Mouse (Mus musculus) brain, embryonic 18.5 days (tissue): ENCODE results near the gene Tatdn2.
"Not testable (repeated sequence)": the region's sequence is repeated elsewhere in the genome, so short reads cannot be mapped to it uniquely, and the experiment has no call there.

Source experiments
- DNase-seq: peaks from one replicate; pipeline ENCODE4 v3.0.0-alpha.2; 2012; ENCODE audit warnings: low read depth, low spot score

Tatdn2 gene

GRCm38 (mm10) chr6:113672029-113672428 is 24.8 kb upstream of the Tatdn2 start:
- not testable (repeated sequence) for DNase-seq

DNA sequence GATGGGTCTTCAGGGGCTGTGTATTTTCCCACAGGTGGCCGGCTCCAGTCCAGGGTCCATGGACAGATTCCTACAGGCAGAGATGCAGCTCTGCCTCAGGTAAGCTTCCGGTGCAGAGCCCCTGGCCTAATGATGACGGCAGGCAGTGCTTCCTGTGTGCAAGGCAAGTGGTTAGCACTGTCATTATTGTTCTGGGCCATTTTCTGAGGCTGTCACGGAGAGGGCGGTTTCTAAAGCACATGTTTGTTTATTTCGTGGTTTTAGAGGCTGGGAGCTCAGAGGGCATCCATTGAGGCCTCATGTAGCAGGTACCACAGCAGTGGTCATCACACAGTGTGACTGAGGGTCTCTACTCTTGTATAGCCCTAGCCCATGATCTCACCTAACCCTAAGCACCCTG is 23.9 kb upstream of the Tatdn2 start:
- no peak for DNase-seq

GRCm38 (mm10) chr6:113675234-113675633 is 21.6 kb upstream of the Tatdn2 start:
- no peak for DNase-seq

GRCm38 (mm10) chr6:113675991-113676390 is 20.9 kb upstream of the Tatdn2 start:
- DNase-seq = no peak

GRCm38 (mm10) chr6:113677070-113677734 is 19.6 kb upstream of the Tatdn2 start:
- DNase-seq = no peak

- no peak for DNase-seq
These were observed 18.4 kb upstream of the Tatdn2 start for GRCm38 (mm10) chr6:113678246-113679012.

DNA sequence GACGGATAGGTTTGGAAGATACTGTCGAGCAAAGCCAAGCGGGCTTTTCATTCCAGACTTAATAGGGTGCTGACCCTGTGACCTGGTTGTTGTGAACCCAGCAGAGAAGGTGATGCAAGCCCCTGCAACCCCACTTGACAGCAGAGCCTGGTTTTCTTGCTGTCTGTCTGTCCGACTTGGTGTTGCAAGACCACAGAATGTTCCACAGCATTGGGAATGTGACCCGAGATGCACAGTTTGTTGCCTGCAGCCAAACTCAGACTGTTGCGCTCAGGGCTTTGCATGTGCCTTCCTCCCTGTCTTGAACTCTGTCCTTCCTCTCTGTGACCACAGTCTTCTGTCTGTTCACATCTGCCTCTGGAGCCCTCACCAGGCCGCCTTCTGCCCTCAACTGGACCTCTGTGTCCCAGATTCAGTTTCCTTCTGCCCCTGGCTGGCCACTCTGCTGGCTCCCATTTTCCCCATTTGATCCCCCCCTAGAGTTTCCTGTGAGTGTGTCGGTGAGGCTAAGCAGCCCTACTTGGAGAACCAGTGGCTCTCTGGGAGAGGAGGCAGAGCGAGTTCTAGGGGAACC is 16.8 kb upstream of the Tatdn2 start:
- no peak for DNase-seq

GRCm38 (mm10) chr6:113681271-113681670 is 15.6 kb upstream of the Tatdn2 start:
- DNase-seq = no peak

- no peak for DNase-seq
These were observed 13.6 kb upstream of the Tatdn2 start for GRCm38 (mm10) chr6:113683081-113683825.

GRCm38 (mm10) chr6:113686551-113687125 is 10.2 kb upstream of the Tatdn2 start:
- no peak for DNase-seq

- no peak for DNase-seq
These were observed 6.8 kb upstream of the Tatdn2 start for GRCm38 (mm10) chr6:113690008-113690399.

GRCm38 (mm10) chr6:113690400-113691083 is 6.3 kb upstream of the Tatdn2 start:
- DNase-seq = no peak

- DNase-seq = no peak
These were observed 5.8 kb upstream of the Tatdn2 start for GRCm38 (mm10) chr6:113691084-113691462.

DNA sequence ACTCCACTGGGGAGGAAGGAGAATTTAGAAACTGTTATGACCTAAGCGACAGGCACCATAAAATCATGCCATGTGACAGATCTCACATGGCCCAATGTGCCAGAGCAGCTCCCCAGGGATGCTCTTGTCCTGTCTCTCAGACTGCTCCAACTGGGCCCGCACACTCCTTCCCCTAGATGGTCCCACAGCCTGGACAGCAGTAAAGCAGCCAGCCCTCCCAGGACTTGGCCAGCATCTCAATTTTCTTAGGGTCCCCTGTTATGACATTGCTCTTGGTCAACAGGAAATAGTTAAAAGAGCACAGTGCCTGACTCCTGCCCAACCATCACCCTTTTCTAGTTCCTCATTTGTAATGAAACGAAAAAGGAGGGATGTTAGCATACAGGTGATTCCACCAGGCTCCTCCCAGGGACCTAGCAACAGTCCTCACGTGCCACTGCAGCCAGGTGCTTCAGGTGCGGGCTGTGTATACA is 4.2 kb upstream of the Tatdn2 start:
- DNase-seq = no peak

DNA sequence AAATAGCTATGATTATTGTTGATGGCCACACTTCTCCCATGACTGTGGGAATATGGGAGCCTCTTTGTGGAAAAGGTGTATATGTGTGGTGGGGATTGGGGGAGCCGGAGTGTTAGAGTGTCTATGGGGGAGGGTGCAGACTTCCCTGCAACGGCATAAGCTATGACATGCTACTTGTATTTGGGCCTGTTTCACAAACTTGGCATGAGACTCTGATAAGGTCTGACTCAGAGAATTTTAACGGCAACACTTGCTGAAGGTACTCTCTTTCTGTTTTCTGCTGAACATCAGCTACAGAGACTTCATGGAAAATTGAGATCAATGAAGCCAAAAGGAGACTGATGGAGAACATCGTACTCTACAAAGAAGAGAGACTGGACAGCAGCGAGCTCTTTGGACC is 3.5 kb upstream of the Tatdn2 start:
- DNase-seq = no peak

DNA sequence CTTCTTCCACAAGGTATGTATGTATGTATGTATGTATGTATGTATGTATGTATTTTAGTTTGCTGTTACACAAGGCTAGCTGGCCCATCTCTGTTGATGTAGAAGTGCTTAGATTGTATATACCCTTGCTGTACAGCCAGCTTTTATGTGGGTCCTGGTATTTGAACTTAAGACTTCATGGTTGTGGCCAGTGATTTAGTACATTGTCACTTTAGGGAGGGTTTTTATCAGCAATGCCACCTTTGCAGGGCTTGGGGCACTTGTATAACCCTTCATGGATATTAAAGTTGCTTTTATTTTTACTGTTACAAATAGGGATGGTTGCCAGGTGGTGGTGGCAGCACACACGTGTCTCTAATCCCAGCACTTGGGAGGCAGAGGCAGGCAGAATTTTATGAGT is 1.6 kb upstream of the Tatdn2 start:
- DNase-seq = no peak

DNA sequence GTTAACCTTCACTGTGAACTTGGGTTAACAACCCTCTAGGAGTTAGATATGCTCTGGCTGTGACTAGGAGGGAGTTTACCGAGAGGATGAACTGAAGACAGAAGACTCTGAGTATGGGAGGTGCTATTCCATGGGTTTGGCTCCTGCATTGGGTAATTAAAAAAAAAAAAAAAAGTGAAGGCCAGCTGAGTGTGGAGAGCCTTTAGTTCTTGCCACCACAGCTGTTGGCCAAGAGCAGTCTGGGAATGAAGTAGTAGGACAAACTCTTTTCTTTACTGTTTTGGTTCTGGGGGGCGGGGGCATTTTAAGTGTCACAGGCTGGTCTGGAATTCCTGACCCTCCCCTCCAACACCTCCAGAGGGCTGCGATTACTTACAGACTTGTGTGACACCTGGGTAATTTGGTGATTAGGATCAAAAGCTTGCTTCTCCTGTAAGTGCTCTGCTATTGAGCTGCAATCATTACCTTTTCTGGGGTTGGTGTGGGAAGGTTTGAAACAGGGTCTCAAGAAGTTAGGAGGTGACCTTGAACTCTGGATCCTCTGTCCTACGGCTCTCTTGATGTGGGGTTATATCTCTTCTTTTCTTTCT is 989 bp upstream of the Tatdn2 start:
- no peak for DNase-seq

DNA sequence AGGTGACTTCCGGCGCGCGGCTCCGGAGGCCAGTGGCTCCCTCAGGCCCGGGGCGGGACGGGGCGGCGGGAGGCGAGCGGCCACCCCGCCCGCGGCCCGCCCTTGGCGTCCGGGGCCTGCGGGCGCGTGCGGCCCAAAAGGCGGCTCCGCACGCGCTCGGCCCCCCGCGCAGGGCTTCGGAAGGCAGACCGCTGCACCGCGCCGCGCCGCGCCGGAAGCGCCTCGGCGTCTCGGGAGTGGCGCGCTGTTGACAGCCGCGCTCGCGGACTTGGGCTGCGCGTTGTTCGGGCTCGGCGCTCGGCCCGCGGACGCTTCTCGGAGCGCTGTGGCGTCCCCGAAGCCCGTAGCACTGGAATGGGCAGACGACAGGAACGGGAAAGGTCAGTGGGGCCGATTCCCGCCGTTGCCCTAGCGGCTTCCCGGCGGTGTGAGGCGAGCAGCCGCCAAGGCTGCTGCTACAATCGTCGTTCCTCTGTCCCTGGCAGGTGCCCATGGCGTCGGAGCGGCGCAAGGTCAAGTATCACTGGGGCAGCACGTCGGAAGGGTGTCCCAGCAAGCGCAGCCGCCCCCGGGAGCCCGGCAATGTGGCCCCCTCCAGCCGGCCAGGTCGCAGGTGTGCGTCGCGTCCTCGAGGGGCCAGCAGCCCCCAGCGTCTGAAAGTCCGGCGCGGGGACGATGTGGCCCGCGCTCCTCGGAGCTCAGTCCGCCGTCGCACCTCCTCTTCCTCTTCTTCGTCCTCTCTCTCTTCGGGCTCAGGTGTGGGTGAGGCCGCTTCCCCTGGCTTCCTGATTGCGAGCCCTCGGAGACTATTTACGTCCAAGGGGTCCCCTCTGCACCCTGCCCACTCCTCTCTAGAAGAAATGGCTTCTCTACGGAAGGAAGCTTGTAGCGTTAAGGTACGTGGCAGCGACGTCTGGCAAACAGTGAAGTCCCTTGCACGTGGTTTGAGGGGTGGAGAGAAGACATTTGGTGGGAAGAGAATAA is 664 bp downstream of the Tatdn2 start:
- DNase-seq = no peak

GRCm38 (mm10) chr6:113712718-113713117 is 15.9 kb downstream of the Tatdn2 start:
- DNase-seq = no peak

DNA sequence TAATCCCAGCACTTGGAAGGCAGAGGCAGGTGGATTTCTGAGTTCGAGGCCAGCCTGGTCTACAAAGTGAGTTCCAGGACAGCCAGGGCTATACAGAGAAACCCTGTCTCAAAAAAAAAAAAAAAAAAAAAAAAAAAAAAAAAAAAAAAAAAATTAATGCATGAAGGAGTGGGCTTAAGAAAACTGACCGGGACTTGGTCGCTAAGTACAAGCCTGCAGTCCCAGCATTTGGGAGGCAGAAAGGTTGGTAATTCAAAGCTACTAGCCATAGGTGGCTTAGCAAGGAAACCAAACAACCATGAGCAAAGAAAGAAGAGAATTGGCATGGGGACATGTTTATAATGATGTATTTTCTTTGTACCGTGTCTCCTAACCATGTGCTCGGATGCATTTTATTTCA is 16.5 kb downstream of the Tatdn2 start:
- not testable (repeated sequence) for DNase-seq
